Mouse (Mus musculus): ENCODE results near the gene Cysrt1. TPM values are rescaled to one million over a fixed set of nuclear protein-coding genes. Genes with fewer than 3 reads are reported as not detected.
A peak's percentile ranks its signal among the peaks of the same experiment; 100 is the strongest.
"Not testable (repeated sequence)": the region's sequence is repeated elsewhere in the genome, so short reads cannot be mapped to it uniquely, and the experiment has no call there.

Cysrt1 gene
- polyA plus RNA-seq, 3 experiments from 2014 or later, result not detected

- no peak for ATAC-seq
Measured at GRCm38 (mm10) chr2:25264286-25264660, 22.0 kb upstream of the Cysrt1 start.

DNA sequence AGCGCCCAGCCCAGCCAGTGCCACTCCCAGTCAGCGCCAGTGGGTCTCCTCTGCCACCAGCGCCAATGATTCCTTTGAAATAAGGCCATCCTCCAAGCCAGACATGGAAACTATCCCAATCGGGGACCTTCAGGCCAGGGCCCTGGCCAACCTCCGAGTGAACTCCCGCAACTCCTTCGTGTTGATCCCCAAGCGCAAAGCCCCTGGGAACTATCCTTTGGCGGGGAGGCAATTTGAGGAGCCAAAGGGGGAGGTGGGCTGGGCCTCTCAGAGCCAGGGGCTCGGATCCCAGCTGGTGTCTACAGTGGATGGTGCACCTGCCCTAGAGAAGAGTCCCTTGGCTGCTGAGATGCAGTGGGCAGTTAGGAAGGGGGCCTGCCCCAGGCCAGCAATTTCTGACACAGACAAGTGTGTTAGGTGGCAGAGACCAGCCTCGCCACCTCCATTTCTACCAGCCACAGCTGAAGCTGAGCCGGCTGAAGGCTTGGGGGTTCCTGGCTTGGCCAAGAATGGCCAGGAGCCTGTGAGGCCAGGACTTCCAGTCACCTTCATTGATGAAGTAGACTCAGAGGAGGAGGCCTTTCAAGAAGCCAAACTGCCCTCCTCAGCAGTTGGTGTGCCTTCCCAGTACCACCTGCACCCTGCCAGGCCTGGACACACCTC is 21.5 kb upstream of the Cysrt1 start:
- ATAC-seq, result no peak

DNA sequence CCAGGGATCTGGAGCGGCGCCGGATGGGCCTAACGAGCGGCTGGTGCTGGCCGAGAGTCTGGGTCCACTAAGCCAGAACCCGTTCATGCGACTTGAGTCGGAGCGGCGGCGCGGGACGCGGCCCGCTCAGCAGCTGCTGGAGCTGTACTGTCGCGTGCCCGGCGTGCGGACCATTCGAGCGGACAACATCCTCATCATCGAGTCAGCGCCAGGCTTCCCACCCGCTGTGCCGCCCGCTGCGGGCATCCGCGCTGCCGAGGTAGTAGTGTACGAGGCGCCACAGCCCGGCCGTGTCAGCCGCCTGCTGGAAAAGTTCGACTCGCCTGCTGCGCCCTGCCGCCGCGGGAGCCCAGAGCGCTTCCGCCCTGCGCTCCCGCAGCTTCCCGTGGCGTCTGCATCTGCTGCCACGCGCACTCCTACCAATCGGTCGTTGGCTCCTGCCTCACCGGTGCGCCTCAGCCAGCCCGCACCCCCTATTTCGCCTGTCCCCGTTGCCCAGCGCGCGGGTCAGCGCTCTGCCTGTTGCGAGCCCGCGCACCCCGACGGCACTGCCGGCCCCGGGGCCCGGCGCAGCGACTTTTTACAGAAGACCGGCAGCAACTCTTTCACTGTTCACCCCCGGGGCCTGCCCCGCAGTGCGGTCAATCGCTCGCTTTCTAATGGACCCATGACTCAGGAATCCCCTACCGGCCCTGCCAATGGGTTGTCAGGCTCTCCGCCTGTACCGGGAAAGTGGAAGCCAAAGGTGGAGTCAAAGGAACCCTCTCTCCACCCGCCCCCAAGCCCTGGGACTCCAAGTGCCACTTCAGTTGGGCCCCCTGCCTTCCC is 20.8 kb upstream of the Cysrt1 start:
- ATAC-seq, result peak; percentile 53

GRCm38 (mm10) chr2:25262291-25262767 is 20.1 kb upstream of the Cysrt1 start, which contains the start of gene Tprn:
Gene Tprn, plus strand, starts transcription at chr2:25262618.
- ATAC-seq, result peak; percentile 99

DNA sequence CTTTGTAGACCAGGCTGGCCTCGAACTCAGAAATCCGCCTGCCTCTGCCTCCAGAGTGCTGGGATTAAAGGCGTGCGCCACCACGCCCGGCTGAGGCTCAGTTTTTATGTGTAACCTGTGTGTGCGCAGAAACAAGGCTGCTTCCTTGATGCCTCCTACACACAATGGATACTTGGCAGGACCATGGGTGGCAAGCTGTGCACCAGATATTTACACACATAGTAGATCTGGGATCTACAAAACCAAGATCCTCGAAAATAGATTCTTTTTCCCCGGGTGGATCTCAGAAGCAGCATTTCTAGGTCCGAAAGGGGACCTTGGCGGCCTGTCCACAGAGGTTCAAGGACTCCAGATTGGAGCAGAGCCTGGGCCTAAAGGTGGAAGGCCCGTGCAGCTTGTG is 19.6 kb upstream of the Cysrt1 start:
- ATAC-seq, result no peak

DNA sequence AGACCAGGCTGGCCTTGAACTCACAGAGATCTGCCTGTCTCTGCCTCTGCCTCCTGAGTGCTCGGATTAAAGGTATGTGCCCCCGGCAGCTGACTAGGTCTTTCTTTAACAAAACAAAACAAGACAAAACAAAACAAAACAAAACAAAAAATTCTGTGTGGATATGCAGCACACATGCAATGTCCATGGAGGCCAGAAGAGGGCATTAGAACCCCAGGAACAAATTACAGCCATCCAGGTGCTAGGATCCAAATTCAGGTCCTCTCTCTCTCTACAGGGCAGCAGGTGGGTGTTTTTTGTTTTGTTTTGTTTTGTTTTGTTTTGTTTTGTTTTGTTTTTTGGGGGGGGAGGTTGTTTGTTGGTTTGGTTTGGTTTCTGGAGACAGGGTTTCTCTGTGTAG is 16.6 kb upstream of the Cysrt1 start:
- no peak for ATAC-seq

GRCm38 (mm10) chr2:25257250-25257649 is 15.0 kb upstream of the Cysrt1 start:
- ATAC-seq, result not testable (repeated sequence)

DNA sequence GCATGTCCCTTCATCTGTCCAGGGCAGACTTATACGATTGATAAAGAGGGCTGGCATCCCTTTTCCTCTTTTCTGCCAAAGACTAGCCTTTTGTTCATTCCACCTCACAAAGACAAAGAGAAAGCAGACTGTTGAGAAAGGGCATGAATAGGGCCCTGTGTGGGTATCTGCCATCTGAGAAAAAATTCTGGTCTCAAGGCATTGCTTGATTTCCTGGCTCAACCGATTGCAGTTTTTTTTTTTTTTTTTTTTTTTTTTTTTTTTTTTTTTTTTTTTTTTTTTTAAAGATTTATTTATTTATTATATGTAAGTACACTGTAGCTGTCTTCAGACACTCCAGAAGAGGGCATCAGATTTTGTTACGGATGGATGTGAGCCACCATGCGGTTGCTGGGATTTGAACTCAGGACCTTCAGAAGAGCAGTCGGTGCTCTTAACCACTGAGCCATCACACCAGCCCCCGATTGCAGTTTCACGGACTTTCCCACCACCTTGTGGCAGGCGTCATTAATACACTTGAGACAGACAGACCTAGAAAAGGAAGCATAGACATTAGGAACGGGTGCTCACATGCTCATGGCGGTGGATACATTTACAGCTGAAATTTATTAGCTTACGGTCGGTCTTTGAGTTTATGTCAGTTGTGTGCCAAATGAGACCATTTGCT is 14.3 kb upstream of the Cysrt1 start:
- not testable (repeated sequence) for ATAC-seq

- peak; percentile 87 for ATAC-seq
Measured at GRCm38 (mm10) chr2:25255284-25255779, 13.1 kb upstream of the Cysrt1 start, which contains the start of gene Tmem203. Gene Tmem203, plus strand, starts transcription at chr2:25255439.

- ATAC-seq, result no peak
Measured at GRCm38 (mm10) chr2:25252331-25252730, 10.1 kb upstream of the Cysrt1 start.

- no peak for ATAC-seq
Measured at GRCm38 (mm10) chr2:25246183-25247072, 4.2 kb upstream of the Cysrt1 start, which contains the start of gene AL732309.1. Gene AL732309.1, minus strand, starts transcription at chr2:25246863.

- no peak for ATAC-seq
Measured at GRCm38 (mm10) chr2:25244144-25244543, 1.9 kb upstream of the Cysrt1 start.

GRCm38 (mm10) chr2:25243342-25243741 is 1.1 kb upstream of the Cysrt1 start:
- no peak for ATAC-seq

DNA sequence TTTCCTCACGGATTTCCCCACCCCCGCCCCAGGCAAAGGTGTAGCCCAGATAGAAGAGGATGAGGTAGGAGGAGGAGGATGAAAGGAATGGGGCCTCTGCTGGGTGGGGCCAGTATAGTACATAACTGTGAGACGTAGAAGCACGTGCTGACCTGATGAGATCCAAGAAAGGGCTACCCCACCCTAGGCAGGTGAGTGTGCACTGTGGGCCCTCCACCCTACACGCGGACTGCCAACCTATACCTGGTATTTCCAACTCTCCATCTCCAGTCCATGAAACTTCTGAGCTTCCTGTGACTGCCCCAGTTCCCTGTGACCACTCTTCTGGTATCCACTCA is 845 bp downstream of the Cysrt1 start:
- ATAC-seq, result peak; percentile 22

- peak; percentile 61 for ATAC-seq
Measured at GRCm38 (mm10) chr2:25240723-25241437, 1.4 kb downstream of the Cysrt1 start.

DNA sequence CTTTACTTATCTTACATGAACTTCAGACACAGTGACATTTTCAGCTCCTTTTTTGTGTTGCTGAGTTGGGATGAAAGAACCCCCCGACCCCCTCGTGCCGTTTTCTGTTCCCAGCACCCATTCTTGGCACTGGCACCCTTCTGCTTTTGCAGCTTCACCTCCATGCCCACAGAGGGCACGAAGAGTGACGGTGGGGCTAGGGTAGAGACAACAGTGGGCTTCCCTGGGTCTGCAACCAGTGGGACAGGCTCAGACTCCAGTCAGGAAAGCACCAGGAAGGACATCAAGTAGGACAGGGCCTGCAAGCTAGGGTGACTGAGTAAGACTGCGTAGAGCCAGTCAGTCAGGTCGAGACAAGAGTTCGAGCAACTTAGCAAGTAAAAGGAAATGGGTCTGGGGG is 1.9 kb downstream of the Cysrt1 start:
- no peak for ATAC-seq

DNA sequence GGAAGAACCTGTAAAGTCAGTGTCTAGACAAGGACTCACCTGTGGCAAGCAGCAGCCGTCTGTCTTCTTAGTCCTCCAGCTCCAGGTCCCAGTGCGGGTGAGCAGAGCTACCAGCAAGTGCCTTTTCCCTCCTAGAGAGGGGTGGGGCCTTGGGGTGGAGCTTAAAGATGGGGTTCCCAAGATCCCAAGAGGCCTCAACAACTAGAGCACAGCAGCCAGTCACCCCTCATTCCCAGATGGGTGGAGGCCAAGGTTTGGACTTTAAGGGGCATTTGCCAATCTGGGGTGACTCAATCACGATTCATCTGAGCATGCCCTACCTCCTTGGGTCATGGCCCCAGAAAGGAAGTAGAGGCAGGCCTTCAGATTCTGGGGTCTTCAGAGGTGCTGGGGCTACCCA is 2.5 kb downstream of the Cysrt1 start:
- no peak for ATAC-seq

- no peak for ATAC-seq
Measured at GRCm38 (mm10) chr2:25238106-25238505, 4.1 kb downstream of the Cysrt1 start.

DNA sequence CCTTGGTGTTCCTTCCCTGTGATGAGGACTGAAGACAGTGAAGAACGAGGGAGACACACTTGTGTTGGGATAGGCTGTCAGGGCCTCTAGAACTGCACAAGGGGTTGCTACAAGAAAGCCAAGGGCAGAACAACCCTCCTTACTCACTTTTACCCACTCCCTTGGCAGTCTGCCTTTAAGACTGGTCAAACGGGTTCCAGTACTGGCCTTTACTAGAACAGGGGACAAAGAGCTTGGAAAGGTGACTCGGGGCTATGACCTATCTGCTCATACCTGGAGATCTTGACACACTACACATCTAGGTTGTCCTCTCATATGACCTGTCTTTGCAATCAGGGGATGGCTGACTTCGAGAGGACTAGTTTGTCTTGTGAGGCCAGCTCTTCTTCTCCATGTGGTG is 4.7 kb downstream of the Cysrt1 start:
- no peak for ATAC-seq

DNA sequence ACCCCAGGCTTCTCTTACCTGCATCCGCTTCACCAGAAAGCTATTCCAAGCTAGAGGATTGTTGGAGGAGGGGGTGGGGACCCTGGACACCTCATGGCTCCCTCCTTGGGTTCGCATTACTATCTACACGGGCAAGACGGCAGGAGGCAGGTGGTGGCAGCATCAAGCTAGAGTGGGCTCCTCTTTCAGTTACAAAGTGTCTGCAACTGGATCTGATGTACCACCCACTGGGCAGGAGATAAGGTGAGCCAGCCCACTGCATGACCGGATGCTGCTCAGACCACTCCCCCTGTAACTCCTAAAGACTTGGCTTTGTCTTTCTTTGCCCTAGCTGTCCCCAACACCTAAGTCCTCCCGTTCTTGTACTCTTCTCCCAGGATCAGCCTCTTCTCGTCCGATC is 5.6 kb downstream of the Cysrt1 start, which contains the start of gene Rnf224:
Gene Rnf224, minus strand, starts transcription at position 174 of the 400 bp plus-strand sequence.
- ATAC-seq, result no peak

GRCm38 (mm10) chr2:25234551-25235220 is 7.6 kb downstream of the Cysrt1 start:
- no peak for ATAC-seq
